Mouse (Mus musculus): Measurements from ENCODE around the gene Amhr2. TPM values are rescaled to one million over a fixed set of nuclear protein-coding genes. Genes with fewer than 3 reads are reported as not detected.

The Amhr2 gene
- 5.6 TPM for polyA plus RNA-seq (2014; fragmentation: Illumina TruSeq; extraction: RNeasy Lipid Tissue Mini Kit (QIAGEN cat#74804); ENCODE audit: low read depth, low replicate concordance)

GRCm38 (mm10) chr15:102445146-102445545 is at the start of gene Amhr2:
Gene Amhr2 (plus strand): TSS chr15:102445367.

DNA sequence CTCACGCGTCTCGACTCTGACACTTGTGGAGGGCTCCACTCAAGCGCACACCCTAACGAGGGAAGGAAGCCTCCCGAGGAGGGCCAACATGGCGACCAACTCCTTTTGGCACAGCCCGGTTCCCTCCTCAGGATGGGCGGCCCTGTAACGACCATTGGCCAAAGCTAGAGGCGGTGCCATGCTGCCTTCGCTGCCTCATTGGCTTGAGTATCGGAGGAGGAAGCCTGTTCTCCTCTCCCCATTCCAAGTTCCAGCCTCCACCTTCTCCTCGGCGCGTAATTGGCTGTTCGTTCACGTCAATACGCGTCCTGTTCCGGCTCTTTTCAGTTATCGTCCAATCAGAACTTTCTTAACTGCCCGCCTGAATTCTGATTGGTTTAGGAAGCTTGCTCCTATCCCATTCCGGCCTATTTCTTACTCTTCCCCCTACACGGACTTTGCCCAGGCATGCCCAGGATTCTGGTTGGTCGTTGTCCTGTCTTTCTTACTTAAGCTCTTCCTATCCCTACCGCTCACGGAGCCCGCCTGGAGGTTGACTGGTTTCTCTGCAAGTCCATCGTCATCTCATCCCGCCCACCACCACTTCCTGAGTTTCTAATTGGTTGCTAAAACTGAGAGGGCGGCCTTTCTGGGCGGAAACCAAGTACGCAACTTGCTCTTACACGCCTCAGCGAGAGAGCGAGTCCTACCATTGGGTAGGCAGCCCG is 39.5 kb upstream of the Amhr2 start, which contains the start of gene Sp1:
Sp1 (plus strand) TSS at position 655 of the 707 bp plus-strand sequence.

GRCm38 (mm10) chr15:102458904-102459317 is 13.7 kb downstream of the Amhr2 start, which contains the start of gene Prr13:
Gene Prr13 (plus strand): TSS chr15:102459028.

GRCm38 (mm10) chr15:102470183-102470604 is 25.0 kb downstream of the Amhr2 start, which contains the start of gene Pcbp2:
Gene Pcbp2 (plus strand): TSS chr15:102470539.

DNA sequence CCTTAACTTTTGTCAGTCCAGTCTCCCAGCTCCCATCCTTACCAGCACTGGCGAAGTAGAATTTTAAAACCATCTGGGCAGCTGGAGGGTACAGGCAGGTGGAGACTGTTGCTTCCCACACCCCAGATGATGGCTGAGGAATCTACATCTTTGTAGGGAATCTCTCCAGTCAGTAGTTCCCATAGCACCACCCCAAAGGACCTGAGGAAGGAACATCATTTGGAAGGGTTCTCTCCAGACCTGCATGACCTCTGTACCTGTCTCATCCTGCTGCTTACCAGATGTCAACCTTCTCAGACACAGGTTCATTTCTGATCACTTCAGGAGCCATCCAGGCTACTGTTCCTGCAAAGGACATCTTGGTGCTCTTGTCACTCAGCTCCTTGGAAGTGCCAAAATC is 58.3 kb downstream of the Amhr2 start, which contains the start of gene Gm10337:
Gm10337 (plus strand) TSS at position 276 of the 400 bp plus-strand sequence.

Other genes with a start within 250 kb of the Amhr2 start
- gene Zfp740, start 242.1 kb upstream of the Amhr2 start, polyA plus RNA-seq (2014; fragmentation: Illumina TruSeq; extraction: RNeasy Lipid Tissue Mini Kit (QIAGEN cat#74804); ENCODE audit: low read depth, low replicate concordance), result 63.0 TPM
- gene Csad, start 240.6 kb upstream of the Amhr2 start, polyA plus RNA-seq (2014; fragmentation: Illumina TruSeq; extraction: RNeasy Lipid Tissue Mini Kit (QIAGEN cat#74804); ENCODE audit: low read depth, low replicate concordance), result 192 TPM
- gene Itgb7, start 213.4 kb upstream of the Amhr2 start, polyA plus RNA-seq (2014; fragmentation: Illumina TruSeq; extraction: RNeasy Lipid Tissue Mini Kit (QIAGEN cat#74804); ENCODE audit: low read depth, low replicate concordance), result 5.4 TPM
- gene Rarg, start 187.8 kb upstream of the Amhr2 start, polyA plus RNA-seq (2014; fragmentation: Illumina TruSeq; extraction: RNeasy Lipid Tissue Mini Kit (QIAGEN cat#74804); ENCODE audit: low read depth, low replicate concordance), result 30.3 TPM
- 0.14 TPM for gene Gm9918, start 174.8 kb upstream of the Amhr2 start, polyA plus RNA-seq (2014; fragmentation: Illumina TruSeq; extraction: RNeasy Lipid Tissue Mini Kit (QIAGEN cat#74804); ENCODE audit: low read depth, low replicate concordance)
- gene Mfsd5, start 165.9 kb upstream of the Amhr2 start, polyA plus RNA-seq (2014; fragmentation: Illumina TruSeq; extraction: RNeasy Lipid Tissue Mini Kit (QIAGEN cat#74804); ENCODE audit: low read depth, low replicate concordance), result 30.6 TPM
- gene Espl1, start 149.1 kb upstream of the Amhr2 start, polyA plus RNA-seq (2014; fragmentation: Illumina TruSeq; extraction: RNeasy Lipid Tissue Mini Kit (QIAGEN cat#74804); ENCODE audit: low read depth, low replicate concordance), result 4.2 TPM
- gene Pfdn5, start 119.3 kb upstream of the Amhr2 start, polyA plus RNA-seq (2014; fragmentation: Illumina TruSeq; extraction: RNeasy Lipid Tissue Mini Kit (QIAGEN cat#74804); ENCODE audit: low read depth, low replicate concordance), result 474 TPM
- gene Myg1, start 113.7 kb upstream of the Amhr2 start, polyA plus RNA-seq (2014; fragmentation: Illumina TruSeq; extraction: RNeasy Lipid Tissue Mini Kit (QIAGEN cat#74804); ENCODE audit: low read depth, low replicate concordance), result 45.1 TPM
- gene Aaas, start 94.6 kb upstream of the Amhr2 start, polyA plus RNA-seq (2014; fragmentation: Illumina TruSeq; extraction: RNeasy Lipid Tissue Mini Kit (QIAGEN cat#74804); ENCODE audit: low read depth, low replicate concordance), result 14.2 TPM
- 0.10 TPM for gene Sp7, start 78.2 kb upstream of the Amhr2 start, polyA plus RNA-seq (2014; fragmentation: Illumina TruSeq; extraction: RNeasy Lipid Tissue Mini Kit (QIAGEN cat#74804); ENCODE audit: low read depth, low replicate concordance)
- 24.9 TPM for gene Sp1, start 39.2 kb upstream of the Amhr2 start, polyA plus RNA-seq (2014; fragmentation: Illumina TruSeq; extraction: RNeasy Lipid Tissue Mini Kit (QIAGEN cat#74804); ENCODE audit: low read depth, low replicate concordance)
- 84.5 TPM for gene Prr13, start 13.7 kb downstream of the Amhr2 start, polyA plus RNA-seq (2014; fragmentation: Illumina TruSeq; extraction: RNeasy Lipid Tissue Mini Kit (QIAGEN cat#74804); ENCODE audit: low read depth, low replicate concordance)
- 498 TPM for gene Pcbp2, start 25.2 kb downstream of the Amhr2 start, polyA plus RNA-seq (2014; fragmentation: Illumina TruSeq; extraction: RNeasy Lipid Tissue Mini Kit (QIAGEN cat#74804); ENCODE audit: low read depth, low replicate concordance)
- not detected for gene Gm10337, start 58.4 kb downstream of the Amhr2 start, polyA plus RNA-seq (2014; fragmentation: Illumina TruSeq; extraction: RNeasy Lipid Tissue Mini Kit (QIAGEN cat#74804); ENCODE audit: low read depth, low replicate concordance)
- 13.2 TPM for gene Map3k12, start 71.7 kb downstream of the Amhr2 start, polyA plus RNA-seq (2014; fragmentation: Illumina TruSeq; extraction: RNeasy Lipid Tissue Mini Kit (QIAGEN cat#74804); ENCODE audit: low read depth, low replicate concordance)
- gene Tarbp2, start 72.8 kb downstream of the Amhr2 start, polyA plus RNA-seq (2014; fragmentation: Illumina TruSeq; extraction: RNeasy Lipid Tissue Mini Kit (QIAGEN cat#74804); ENCODE audit: low read depth, low replicate concordance), result 35.9 TPM
- 6.4 TPM for gene Npff, start 79.6 kb downstream of the Amhr2 start, polyA plus RNA-seq (2014; fragmentation: Illumina TruSeq; extraction: RNeasy Lipid Tissue Mini Kit (QIAGEN cat#74804); ENCODE audit: low read depth, low replicate concordance)
- gene Gm28047, start 179.7 kb downstream of the Amhr2 start, polyA plus RNA-seq (2014; fragmentation: Illumina TruSeq; extraction: RNeasy Lipid Tissue Mini Kit (QIAGEN cat#74804); ENCODE audit: low read depth, low replicate concordance), result 0.27 TPM
- 55.0 TPM for gene Atf7, start 180.1 kb downstream of the Amhr2 start, polyA plus RNA-seq (2014; fragmentation: Illumina TruSeq; extraction: RNeasy Lipid Tissue Mini Kit (QIAGEN cat#74804); ENCODE audit: low read depth, low replicate concordance)
- gene Atp5g2, start 227.0 kb downstream of the Amhr2 start, polyA plus RNA-seq (2014; fragmentation: Illumina TruSeq; extraction: RNeasy Lipid Tissue Mini Kit (QIAGEN cat#74804); ENCODE audit: low read depth, low replicate concordance), result 344 TPM

Measured in adipose tissue, adult 10 weeks (tissue).